Mouse (Mus musculus): ENCODE data around the gene Lta.

- TF ChIP-seq EP300 (IDR thresholded peaks at IDR 0.05; ENCODE audit: insufficient read depth, low read depth, low read length): no peak
- TF ChIP-seq CTCF (IDR thresholded peaks at IDR 0.05): no peak
These were observed 18.5 kb downstream of the Lta start for GRCm38 (mm10) chr17:35186681-35187080.

All from heart, adult 2 months (tissue).